Mouse (Mus musculus) lung, adult 2 months (tissue): Measurements from ENCODE around the gene Cdh22.

ENCODE experiments used
- CTCF ChIP-seq: fragments of 200-500 bp; IDR thresholded peaks from 2 replicates; pipeline ENCODE4 v1.5.1; 2011; ENCODE audit warnings: mild to moderate bottlenecking, low read length, control low read depth; ENCODE audit not compliant: insufficient read depth
- POLR2A ChIP-seq: fragments of 200-500 bp; IDR thresholded peaks from 2 replicates; pipeline ENCODE4 v1.6.1; 2011; ENCODE audit warnings: low read depth, mild to moderate bottlenecking, control low read depth, low read length, borderline replicate concordance; ENCODE audit errors: extremely low read depth

GRCm38 (mm10) chr2:165252381-165252780, 17.7 kb upstream of the Cdh22 start:
- no peak for TF ChIP-seq CTCF
- TF ChIP-seq POLR2A, result no peak
